Mouse (Mus musculus): ENCODE data around the gene Atg9b.

DNA sequence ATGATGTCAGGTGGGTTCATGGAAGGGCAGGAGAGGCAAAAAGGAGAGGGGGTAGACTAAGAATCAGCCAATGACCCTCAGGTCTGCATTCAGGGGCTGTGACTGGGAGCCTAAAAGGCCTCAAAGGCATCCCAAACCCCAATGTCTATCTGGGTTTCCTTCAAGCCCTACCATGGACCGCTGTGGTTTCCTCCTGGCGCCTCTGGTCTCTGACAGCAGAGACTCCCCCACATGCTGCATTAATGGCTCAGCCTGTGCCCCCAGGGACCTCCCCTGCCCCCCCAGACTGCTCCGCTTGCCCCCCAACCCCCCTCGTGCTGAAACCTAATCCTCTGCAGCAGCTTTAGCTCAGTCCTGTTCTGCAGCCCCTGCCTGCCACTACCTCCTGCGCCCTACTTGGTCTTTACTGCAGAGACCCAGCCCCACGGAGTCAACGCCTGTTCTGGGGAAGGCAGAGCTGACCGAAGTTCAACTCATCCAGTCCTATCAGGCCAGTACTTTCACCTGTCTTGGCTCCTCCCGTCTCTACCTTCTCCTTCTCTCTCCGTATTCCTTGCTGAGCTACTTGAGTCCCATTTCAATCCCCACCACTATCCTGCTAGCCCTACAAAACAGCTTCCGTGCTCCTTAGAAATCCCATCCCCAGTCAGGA lies 21.2 kb upstream of the Atg9b start, which contains the start of gene Asic3:
- TF ChIP-seq CTCF (IDR thresholded peaks at IDR 0.05) (no peak), EP300 (IDR thresholded peaks at IDR 0.05) (no peak)

All from lung, postnatal 0 days (tissue).